Mouse (Mus musculus): ENCODE data around the gene Tpsg1. TPM values are rescaled to one million over a fixed set of nuclear protein-coding genes. Genes with fewer than 3 reads are reported as not detected.

Tpsg1 gene
- polyA plus RNA-seq (2016; fragmentation: Nextera tagmentation; extraction: Ambion mirVana), result not detected in 2 replicates

- 0 out of 2 replicates have a peak, but pooled peaks cover 5% of the 10 kb centered on the region for H3K4me1 ChIP-seq (replicated peaks)
- H3K9ac ChIP-seq, result 0 out of 2 replicates have a peak within 1 kb of the TSS, but pooled peaks have one; percentile 7
- no peak for ATAC-seq (ENCODE audit: insufficient number of reproducible peaks, low FRiP score)
- 70% methylated on average over 3 of the region's 3 CpGs for WGBS
- no peaks in the 10 kb centered on the region for H3K36me3 ChIP-seq
- no peak within 1 kb of the TSS for H3K4me3 ChIP-seq
- no peak within 1 kb of the TSS for H3K4me2 ChIP-seq
- no peaks in the 10 kb centered on the region for H3K9me3 ChIP-seq (replicated peaks)
- no peak within 1 kb of the TSS for H3K27ac ChIP-seq (ENCODE audit: poor library complexity, severe bottlenecking)
- H3K27me3 ChIP-seq (replicated peaks), result peaks cover 20% of the 10 kb centered on the region; the same call in 1 of the 2 replicates
Observed at GRCm38 (mm10) chr17:25368973-25369372, at the start of gene Tpsg1. Gene Tpsg1, plus strand, starts transcription at chr17:25369273.

- Histone ChIP-seq H3K36me3 (no peaks in the 10 kb centered on the region), H3K9me3 (replicated peaks) (no peaks in the 10 kb centered on the region), H3K27ac (ENCODE audit: poor library complexity, severe bottlenecking) (no peak overlapping the region), H3K4me3 (no peak overlapping the region), H3K4me2 (no peak overlapping the region), H3K9ac (no peak overlapping the region), H3K4me1 (replicated peaks) (no peaks in the 10 kb centered on the region), H3K27me3 (replicated peaks) (peaks cover 36% of the 10 kb centered on the region)
- 89% methylated on average over 8 of the region's 8 CpGs for WGBS
- ATAC-seq (ENCODE audit: insufficient number of reproducible peaks, low FRiP score), result no peak
Observed at GRCm38 (mm10) chr17:25320819-25321218, 48.3 kb upstream of the Tpsg1 start.

- H3K27me3 ChIP-seq (replicated peaks), result peaks cover 36% of the 10 kb centered on the region
- H3K4me1 ChIP-seq (replicated peaks), result no peaks in the 10 kb centered on the region
- H3K36me3 ChIP-seq, result no peaks in the 10 kb centered on the region
- H3K9ac ChIP-seq, result no peak overlapping the region
- no peak overlapping the region for H3K4me3 ChIP-seq
- H3K27ac ChIP-seq (ENCODE audit: poor library complexity, severe bottlenecking), result no peak overlapping the region
- H3K4me2 ChIP-seq, result no peak overlapping the region
- 17% methylated on average over 2 of the region's 2 CpGs for WGBS
- no peaks in the 10 kb centered on the region for H3K9me3 ChIP-seq (replicated peaks)
- ATAC-seq (ENCODE audit: insufficient number of reproducible peaks, low FRiP score), result no peak
Observed at GRCm38 (mm10) chr17:25322930-25323329, 46.1 kb upstream of the Tpsg1 start.

- Histone ChIP-seq H3K9me3 (replicated peaks) (no peaks in the 10 kb centered on the region), H3K36me3 (no peaks in the 10 kb centered on the region), H3K4me2 (no peak overlapping the region), H3K4me1 (replicated peaks) (no peaks in the 10 kb centered on the region), H3K9ac (no peak overlapping the region), H3K27ac (ENCODE audit: poor library complexity, severe bottlenecking) (no peak overlapping the region), H3K27me3 (replicated peaks) (peaks cover 54% of the 10 kb centered on the region), H3K4me3 (no peak overlapping the region)
- WGBS, result 69% methylated on average over 9 of the region's 9 CpGs
- ATAC-seq (ENCODE audit: insufficient number of reproducible peaks, low FRiP score), result no peak
Observed at GRCm38 (mm10) chr17:25332321-25332720, 36.8 kb upstream of the Tpsg1 start.

GRCm38 (mm10) chr17:25333943-25334342, 35.1 kb upstream of the Tpsg1 start:
- Histone ChIP-seq H3K9ac (no peak overlapping the region), H3K4me2 (no peak overlapping the region), H3K4me1 (replicated peaks) (no peaks in the 10 kb centered on the region), H3K4me3 (no peak overlapping the region), H3K27ac (ENCODE audit: poor library complexity, severe bottlenecking) (no peak overlapping the region), H3K9me3 (replicated peaks) (0 out of 2 replicates have a peak, but pooled peaks cover 2% of the 10 kb centered on the region), H3K27me3 (replicated peaks) (peaks cover 54% of the 10 kb centered on the region), H3K36me3 (no peaks in the 10 kb centered on the region)
- WGBS, result 1% methylated on average over 8 of the region's 8 CpGs
- no peak for ATAC-seq (ENCODE audit: insufficient number of reproducible peaks, low FRiP score)

- Histone ChIP-seq H3K36me3 (no peaks in the 10 kb centered on the region), H3K4me1 (replicated peaks) (0 out of 2 replicates have a peak, but pooled peaks cover 7% of the 10 kb centered on the region), H3K9me3 (replicated peaks) (0 out of 2 replicates have a peak, but pooled peaks cover 4% of the 10 kb centered on the region), H3K4me3 (no peak overlapping the region), H3K4me2 (no peak overlapping the region), H3K9ac (no peak overlapping the region), H3K27me3 (replicated peaks) (peaks cover 18% of the 10 kb centered on the region), H3K27ac (ENCODE audit: poor library complexity, severe bottlenecking) (no peak overlapping the region)
- WGBS, result 78% methylated on average over 4 of the region's 4 CpGs
- no peak for ATAC-seq (ENCODE audit: insufficient number of reproducible peaks, low FRiP score)
Observed at GRCm38 (mm10) chr17:25338218-25338617, 30.9 kb upstream of the Tpsg1 start.

- Histone ChIP-seq H3K4me1 (replicated peaks) (0 out of 2 replicates have a peak, but pooled peaks cover 7% of the 10 kb centered on the region), H3K27ac (ENCODE audit: poor library complexity, severe bottlenecking) (no peak overlapping the region), H3K4me2 (no peak overlapping the region), H3K36me3 (no peaks in the 10 kb centered on the region), H3K27me3 (replicated peaks) (peaks cover 5% of the 10 kb centered on the region), H3K9me3 (replicated peaks) (0 out of 2 replicates have a peak, but pooled peaks cover 4% of the 10 kb centered on the region), H3K9ac (no peak overlapping the region), H3K4me3 (no peak overlapping the region)
- WGBS, result 83% methylated on average over 6 of the region's 6 CpGs
- ATAC-seq (ENCODE audit: insufficient number of reproducible peaks, low FRiP score), result no peak
Observed at GRCm38 (mm10) chr17:25340003-25340402, 29.1 kb upstream of the Tpsg1 start.

- no peak overlapping the region for H3K27ac ChIP-seq (ENCODE audit: poor library complexity, severe bottlenecking)
- no peak overlapping the region for H3K4me3 ChIP-seq
- H3K9me3 ChIP-seq (replicated peaks), result 0 out of 2 replicates have a peak, but pooled peaks cover 4% of the 10 kb centered on the region
- no peaks in the 10 kb centered on the region for H3K36me3 ChIP-seq
- H3K4me1 ChIP-seq (replicated peaks), result 0 out of 2 replicates have a peak, but pooled peaks cover 7% of the 10 kb centered on the region
- WGBS, result 53% methylated on average over 3 of the region's 3 CpGs
- H3K4me2 ChIP-seq, result no peak overlapping the region
- no peaks in the 10 kb centered on the region; the same call in 1 of the 2 replicates for H3K27me3 ChIP-seq (replicated peaks)
- no peak overlapping the region for H3K9ac ChIP-seq
- ATAC-seq (ENCODE audit: insufficient number of reproducible peaks, low FRiP score), result no peak
Observed at GRCm38 (mm10) chr17:25341490-25341889, 27.6 kb upstream of the Tpsg1 start.

GRCm38 (mm10) chr17:25345462-25345861, 23.6 kb upstream of the Tpsg1 start, which contains the start of gene Tpsab1:
Gene Tpsab1, minus strand, starts transcription at chr17:25345562.
- 75% methylated on average over 4 of the region's 4 CpGs for WGBS
- H3K27ac ChIP-seq (ENCODE audit: poor library complexity, severe bottlenecking), result no peak within 1 kb of the TSS
- no peak for ATAC-seq (ENCODE audit: insufficient number of reproducible peaks, low FRiP score)

GRCm38 (mm10) chr17:25361291-25361690, 7.8 kb upstream of the Tpsg1 start:
- peaks cover 12% of the 10 kb centered on the region; the same call in 1 of the 2 replicates for H3K27me3 ChIP-seq (replicated peaks)
- H3K4me3 ChIP-seq, result no peak overlapping the region
- 67% methylated on average over 2 of the region's 2 CpGs for WGBS
- no peak overlapping the region for H3K4me2 ChIP-seq
- no peaks in the 10 kb centered on the region for H3K9me3 ChIP-seq (replicated peaks)
- ATAC-seq (ENCODE audit: insufficient number of reproducible peaks, low FRiP score), result no peak
- no peak overlapping the region for H3K27ac ChIP-seq (ENCODE audit: poor library complexity, severe bottlenecking)
- no peak overlapping the region for H3K9ac ChIP-seq
- no peaks in the 10 kb centered on the region for H3K4me1 ChIP-seq (replicated peaks)
- H3K36me3 ChIP-seq, result no peaks in the 10 kb centered on the region

More at GRCm38 (mm10) chr17:25345462-25345861, 23.6 kb upstream of the Tpsg1 start, which contains the start of gene Tpsab1:
- Histone ChIP-seq H3K4me3 (no peak within 1 kb of the TSS), H3K27me3 (replicated peaks) (peaks cover 8% of the 10 kb centered on the region; the same call in 1 of the 2 replicates), H3K9me3 (replicated peaks) (no peaks in the 10 kb centered on the region), H3K36me3 (no peaks in the 10 kb centered on the region), H3K4me2 (no peak within 1 kb of the TSS), H3K9ac (no peak within 1 kb of the TSS), H3K4me1 (replicated peaks) (0 out of 2 replicates have a peak, but pooled peaks cover 7% of the 10 kb centered on the region)

- H3K27ac ChIP-seq (ENCODE audit: poor library complexity, severe bottlenecking), result no peak overlapping the region
- no peak overlapping the region for H3K4me3 ChIP-seq
- H3K4me2 ChIP-seq, result no peak overlapping the region
- no peaks in the 10 kb centered on the region for H3K4me1 ChIP-seq (replicated peaks)
- H3K36me3 ChIP-seq, result no peaks in the 10 kb centered on the region
- 6% methylated on average over 1 of the region's 1 CpGs for WGBS
- H3K9me3 ChIP-seq (replicated peaks), result no peaks in the 10 kb centered on the region
- ATAC-seq (ENCODE audit: insufficient number of reproducible peaks, low FRiP score), result no peak
- H3K9ac ChIP-seq, result no peak overlapping the region
- H3K27me3 ChIP-seq (replicated peaks), result peaks cover 20% of the 10 kb centered on the region; the same call in 1 of the 2 replicates
Observed at GRCm38 (mm10) chr17:25363726-25364125, 5.3 kb upstream of the Tpsg1 start.

Data from heart, embryonic 12.5 days (tissue).